Mouse (Mus musculus) intestine, embryonic 16.5 days (tissue): Measurements from ENCODE around the gene Adra2b. TPM values are rescaled to one million over a fixed set of nuclear protein-coding genes. Genes with fewer than 3 reads are reported as not detected.
A peak's percentile ranks its signal among the peaks of the same experiment; 100 is the strongest.

Experiments
- ATAC-seq: fragments of 200-750 bp; cut with Nextera tagmentation; 2 replicates; pipeline ENCODE4 v1.8.0; 2017; ENCODE audit warnings: moderate TSS enrichment, moderate library complexity
- H3K27ac ChIP-seq: fragments of 300-500 bp; sonication (generic); 2 replicates; pipeline ENCODE4 v1.5.1; 2014; ENCODE audit warnings: mild to moderate bottlenecking, low read length
- H3K27me3 ChIP-seq: fragments of 300-500 bp; sonication (generic); replicated peaks from 2 replicates; pipeline ENCODE4 v1.6.1; 2014; ENCODE audit warnings: low read length, control low read depth, mixed read lengths; ENCODE audit not compliant: control insufficient read depth, insufficient read depth
- H3K36me3 ChIP-seq: fragments of 300-500 bp; sonication (generic); 2 replicates; pipeline ENCODE4 v1.6.1; 2014; ENCODE audit warnings: low read length, control low read depth; ENCODE audit not compliant: control insufficient read depth, insufficient read depth
- H3K4me1 ChIP-seq: fragments of 300-500 bp; sonication (generic); 2 replicates; pipeline ENCODE4 v1.6.1; 2014; ENCODE audit warnings: low read length, control low read depth, mixed read lengths; ENCODE audit not compliant: control insufficient read depth, insufficient read depth
- H3K4me2 ChIP-seq: fragments of 300-500 bp; sonication (generic); 2 replicates; pipeline ENCODE4 v1.6.1; 2014; ENCODE audit warnings: low read depth, low read length, control low read depth
- H3K4me3 ChIP-seq: fragments of 300-500 bp; sonication (generic); 2 replicates; pipeline ENCODE4 v1.5.1; 2014; ENCODE audit warnings: mild to moderate bottlenecking, low read length
- H3K9ac ChIP-seq: fragments of 300-500 bp; sonication (generic); 2 replicates; pipeline ENCODE4 v1.6.1; 2014; ENCODE audit warnings: low read depth, low read length
- H3K9me3 ChIP-seq: fragments of 300-500 bp; sonication (generic); 2 replicates; pipeline ENCODE4 v1.6.1; 2016; ENCODE audit warnings: low read length, control low read depth; ENCODE audit not compliant: control insufficient read depth
- WGBS: fragments of 180-500 bp; shearing (Covaris S2); extraction: QIAGEN DNeasy Blood & Tissue Kit; methylation state at CpG from one replicate; pipeline ENCODE4 v1.1.7; 2014; 5-methylcytosine and 5-hydroxymethylcytosine counted together
- polyA plus RNA-seq: library from polyadenylated mRNA; unstranded; fragments of >200 nt; fragmentation: Nextera tagmentation; extraction: Ambion mirVana; gene quantifications from 2 replicates; pipeline ENCODE4 v1.2.1, GENCODE M21; 2015

The Adra2b gene
- polyA plus RNA-seq, 1 experiment from 2014 or later, result 2.0 TPM

DNA sequence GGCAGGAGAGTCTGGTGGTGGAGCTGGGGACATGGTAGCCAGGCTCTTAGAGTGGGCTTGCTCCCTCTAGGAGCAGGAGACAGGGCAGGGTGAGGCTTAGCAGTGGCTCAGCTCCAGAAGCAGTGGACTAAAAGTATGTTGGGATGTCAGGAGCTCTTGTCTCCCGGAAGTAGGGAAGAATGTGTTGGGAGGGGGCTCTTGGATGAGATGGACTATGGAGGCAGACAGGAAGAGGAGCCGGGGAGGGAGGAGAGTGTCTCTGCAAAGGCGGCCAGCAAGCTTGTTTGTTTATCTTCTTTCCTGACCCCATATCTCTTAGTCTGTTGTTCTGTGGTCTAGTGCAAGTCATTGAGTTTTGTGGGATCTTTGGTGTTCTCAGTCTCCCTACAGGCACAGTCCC is 12.1 kb downstream of the Adra2b start:
- Histone ChIP-seq H3K4me2 (no peak overlapping the region), H3K27ac (no peak overlapping the region), H3K9me3 (no peaks in the 10 kb centered on the region), H3K9ac (no peak overlapping the region), H3K4me3 (no peak overlapping the region), H3K36me3 (no peaks in the 10 kb centered on the region), H3K27me3 (no peaks in the 10 kb centered on the region), H3K4me1 (peaks cover 15% of the 10 kb centered on the region)
- 30% methylated on average over 3 of the region's 3 CpGs for WGBS
- no peak; the same call in 1 of the 2 replicates for ATAC-seq

GRCm38 (mm10) chr2:127375759-127376341 is 12.8 kb downstream of the Adra2b start:
- H3K4me3 ChIP-seq, result no peak overlapping the region
- H3K36me3 ChIP-seq, result no peaks in the 10 kb centered on the region
- no peak overlapping the region for H3K9ac ChIP-seq
- no peaks in the 10 kb centered on the region for H3K9me3 ChIP-seq
- H3K4me2 ChIP-seq, result no peak overlapping the region
- peaks cover 13% of the 10 kb centered on the region for H3K4me1 ChIP-seq
- H3K27me3 ChIP-seq, result no peaks in the 10 kb centered on the region
- WGBS, result 54% methylated on average over 7 of the region's 7 CpGs
- H3K27ac ChIP-seq, result no peak overlapping the region
- no peak for ATAC-seq

DNA sequence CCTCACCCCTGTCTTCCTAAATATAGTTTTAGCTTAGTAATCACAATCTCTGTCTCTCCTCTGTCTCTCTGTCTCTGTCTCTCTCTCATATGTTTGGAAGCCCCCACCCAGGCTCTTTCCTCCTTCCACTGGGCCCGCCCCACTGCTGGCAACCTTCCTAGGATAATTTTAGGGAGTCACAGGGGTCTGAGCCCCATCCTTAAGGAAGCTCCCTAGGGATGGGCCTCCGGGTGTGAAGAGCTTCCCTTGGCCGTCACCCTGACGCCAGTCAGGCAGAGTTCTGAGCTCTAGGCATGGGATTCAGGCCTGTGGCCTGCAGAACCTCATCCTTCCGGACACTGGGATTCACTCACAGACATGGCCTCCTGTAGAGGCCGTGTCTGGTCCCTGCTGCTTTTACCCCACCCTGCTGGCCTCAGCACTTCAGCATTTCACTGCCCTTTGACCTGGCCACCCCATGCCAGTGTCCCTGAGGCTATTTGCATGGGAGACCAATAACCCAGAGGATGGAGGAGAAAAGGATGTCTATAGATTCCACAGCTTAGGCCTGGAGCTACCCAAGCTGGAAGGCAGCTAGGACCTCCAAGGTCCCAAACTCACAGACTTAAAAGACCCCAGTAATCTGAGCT is 13.5 kb downstream of the Adra2b start:
- H3K9ac ChIP-seq, result no peak overlapping the region
- H3K9me3 ChIP-seq, result no peaks in the 10 kb centered on the region
- H3K27ac ChIP-seq, result no peak overlapping the region
- no peak for ATAC-seq
- no peak overlapping the region for H3K4me3 ChIP-seq
- H3K27me3 ChIP-seq, result no peaks in the 10 kb centered on the region
- H3K4me2 ChIP-seq, result no peak overlapping the region
- no peaks in the 10 kb centered on the region for H3K36me3 ChIP-seq
- peaks cover 7% of the 10 kb centered on the region for H3K4me1 ChIP-seq
- WGBS, result 77% methylated on average over 6 of the region's 6 CpGs

GRCm38 (mm10) chr2:127377942-127378610 is 15.1 kb downstream of the Adra2b start:
- no peak overlapping the region for H3K4me3 ChIP-seq
- no peak for ATAC-seq
- H3K27ac ChIP-seq, result no peak overlapping the region
- WGBS, result 67% methylated on average over 7 of the region's 7 CpGs
- H3K4me1 ChIP-seq, result peaks cover 6% of the 10 kb centered on the region
- no peaks in the 10 kb centered on the region for H3K36me3 ChIP-seq
- H3K9me3 ChIP-seq, result no peaks in the 10 kb centered on the region
- no peaks in the 10 kb centered on the region for H3K27me3 ChIP-seq
- H3K9ac ChIP-seq, result no peak overlapping the region
- H3K4me2 ChIP-seq, result no peak overlapping the region

GRCm38 (mm10) chr2:127378611-127378990 is 15.6 kb downstream of the Adra2b start:
- Histone ChIP-seq H3K4me3 (no peak overlapping the region), H3K27me3 (no peaks in the 10 kb centered on the region), H3K9me3 (no peaks in the 10 kb centered on the region), H3K4me2 (no peak overlapping the region), H3K36me3 (no peaks in the 10 kb centered on the region), H3K4me1 (peaks cover 6% of the 10 kb centered on the region), H3K9ac (no peak overlapping the region), H3K27ac (no peak overlapping the region)
- WGBS, result 56% methylated on average over 7 of the region's 7 CpGs
- no peak for ATAC-seq

DNA sequence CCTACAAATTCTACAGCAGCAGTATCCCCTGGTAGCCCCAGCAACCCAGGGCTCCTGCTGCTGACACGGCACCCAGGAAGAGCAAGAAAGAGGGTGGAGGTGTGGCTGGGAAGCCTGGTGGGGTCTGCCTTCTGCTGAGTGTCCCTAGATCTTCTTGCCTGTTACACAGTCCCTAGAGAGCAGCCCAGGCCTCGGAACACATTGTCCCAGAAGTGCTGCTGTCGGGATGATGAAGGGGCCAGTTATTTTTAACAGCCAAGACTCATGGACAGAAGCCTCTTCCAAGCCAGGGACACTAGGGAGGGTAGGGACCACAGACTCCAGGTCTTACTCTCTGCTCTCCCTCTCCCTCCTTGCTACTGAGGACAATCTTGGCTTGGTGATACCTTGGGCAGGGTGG is 16.2 kb downstream of the Adra2b start:
- Histone ChIP-seq H3K9me3 (no peaks in the 10 kb centered on the region), H3K36me3 (no peaks in the 10 kb centered on the region), H3K27ac (no peak overlapping the region), H3K4me3 (no peak overlapping the region), H3K4me1 (peaks cover 6% of the 10 kb centered on the region), H3K27me3 (no peaks in the 10 kb centered on the region), H3K9ac (no peak overlapping the region), H3K4me2 (no peak overlapping the region)
- ATAC-seq, result no peak
- 82% methylated on average over 3 of the region's 3 CpGs for WGBS

GRCm38 (mm10) chr2:127383881-127384280 is 20.9 kb downstream of the Adra2b start:
- Histone ChIP-seq H3K9me3 (no peaks in the 10 kb centered on the region), H3K4me2 (no peak overlapping the region), H3K27me3 (no peaks in the 10 kb centered on the region), H3K4me3 (no peak overlapping the region), H3K4me1 (no peaks in the 10 kb centered on the region), H3K27ac (no peak overlapping the region), H3K9ac (no peak overlapping the region), H3K36me3 (no peaks in the 10 kb centered on the region)
- peak; percentile 42; the same call in 1 of the 2 replicates for ATAC-seq
- 58% methylated on average over 7 of the region's 7 CpGs for WGBS

DNA sequence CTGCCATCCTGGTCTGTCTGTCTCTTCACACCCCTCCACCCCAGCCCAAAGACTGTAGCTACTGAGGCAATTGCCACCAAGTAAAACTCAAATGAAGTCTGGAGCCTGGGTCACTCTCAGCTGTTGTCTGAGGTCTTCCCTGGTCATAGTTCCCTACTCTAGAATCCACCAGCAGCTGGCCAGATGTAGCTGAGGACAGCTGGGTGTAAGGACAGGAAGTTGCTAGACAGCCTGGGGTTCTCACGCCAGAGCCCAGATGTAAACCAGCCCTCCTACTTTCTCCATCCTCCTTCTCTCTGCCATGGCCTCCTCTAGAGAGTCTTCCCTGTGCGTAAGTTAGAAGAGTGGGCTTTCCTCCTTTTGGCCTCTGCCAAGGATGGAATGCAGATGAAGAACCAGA is 24.5 kb downstream of the Adra2b start:
- Histone ChIP-seq H3K36me3 (no peaks in the 10 kb centered on the region), H3K4me2 (no peak overlapping the region), H3K4me3 (no peak overlapping the region), H3K4me1 (no peaks in the 10 kb centered on the region), H3K27ac (no peak overlapping the region), H3K27me3 (no peaks in the 10 kb centered on the region), H3K9me3 (no peaks in the 10 kb centered on the region), H3K9ac (no peak overlapping the region)
- ATAC-seq, result no peak
- 56% methylated on average over 2 of the region's 2 CpGs for WGBS

DNA sequence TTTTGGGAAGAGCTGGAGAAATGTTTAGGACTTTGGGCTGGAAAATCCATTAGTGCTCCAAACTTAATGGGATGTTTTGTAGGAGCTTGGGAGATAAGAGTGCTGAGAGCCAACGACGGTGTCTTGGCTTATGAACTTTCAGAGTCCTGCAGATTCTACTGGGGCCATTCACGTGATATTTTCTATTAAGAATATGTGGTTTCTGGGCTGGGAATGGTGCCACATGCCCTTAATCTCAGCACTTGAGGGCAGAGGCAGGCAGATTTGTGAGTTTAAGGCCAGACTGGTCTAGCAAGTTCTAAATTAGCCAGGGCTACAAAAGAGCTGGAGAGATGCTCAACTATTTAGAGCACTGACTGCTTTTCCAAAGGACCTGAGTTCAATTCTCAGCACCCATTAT is 27.3 kb downstream of the Adra2b start:
- WGBS, result 59% methylated on average over 3 of the region's 3 CpGs
- no peaks in the 10 kb centered on the region for H3K9me3 ChIP-seq
- H3K4me1 ChIP-seq, result no peaks in the 10 kb centered on the region
- ATAC-seq, result no peak
- no peak overlapping the region for H3K4me3 ChIP-seq
- no peak overlapping the region for H3K9ac ChIP-seq
- H3K36me3 ChIP-seq, result no peaks in the 10 kb centered on the region
- H3K27me3 ChIP-seq, result no peaks in the 10 kb centered on the region
- no peak overlapping the region for H3K4me2 ChIP-seq
- H3K27ac ChIP-seq, result no peak overlapping the region
